Mouse (Mus musculus): ENCODE measurements at regions not wholly inside any gene's neighbourhood (a gene's known extent, or its start where the extent isn't known, plus 50 kb on each side); places are given as distances from the start of the nearest gene placed in this dataset.
A peak's percentile ranks its signal among the peaks of the same experiment; 100 is the strongest.

GRCm38 (mm10) chr15:7650705-7651104, 159.9 kb upstream of the Gdnf start:
- 63% methylated on average over 3 of the region's 3 CpGs for WGBS
- ATAC-seq (replicated peaks; ENCODE audit: low FRiP score) = no peak

GRCm38 (mm10) chr15:7663888-7664287, 146.8 kb upstream of the Gdnf start:
- Histone ChIP-seq H3K27ac (no peak overlapping the region), H3K27me3 (no peaks in the 10 kb centered on the region), H3K9ac (no peak overlapping the region), H3K4me2 (no peak overlapping the region), H3K36me3 (no peaks in the 10 kb centered on the region), H3K9me3 (replicated peaks) (no peaks in the 10 kb centered on the region), H3K4me1 (no peaks in the 10 kb centered on the region), H3K4me3 (replicated peaks) (no peak overlapping the region)
- no peak for ATAC-seq (replicated peaks; ENCODE audit: low FRiP score)
- WGBS = 72% methylated on average over 2 of the region's 2 CpGs

More at GRCm38 (mm10) chr15:7650705-7651104, 159.9 kb upstream of the Gdnf start:
- Histone ChIP-seq H3K27ac (no peak overlapping the region), H3K4me3 (replicated peaks) (no peak overlapping the region), H3K4me1 (no peaks in the 10 kb centered on the region), H3K9me3 (replicated peaks) (no peaks in the 10 kb centered on the region), H3K4me2 (no peak overlapping the region), H3K36me3 (no peaks in the 10 kb centered on the region), H3K9ac (no peak overlapping the region), H3K27me3 (no peaks in the 10 kb centered on the region)

DNA sequence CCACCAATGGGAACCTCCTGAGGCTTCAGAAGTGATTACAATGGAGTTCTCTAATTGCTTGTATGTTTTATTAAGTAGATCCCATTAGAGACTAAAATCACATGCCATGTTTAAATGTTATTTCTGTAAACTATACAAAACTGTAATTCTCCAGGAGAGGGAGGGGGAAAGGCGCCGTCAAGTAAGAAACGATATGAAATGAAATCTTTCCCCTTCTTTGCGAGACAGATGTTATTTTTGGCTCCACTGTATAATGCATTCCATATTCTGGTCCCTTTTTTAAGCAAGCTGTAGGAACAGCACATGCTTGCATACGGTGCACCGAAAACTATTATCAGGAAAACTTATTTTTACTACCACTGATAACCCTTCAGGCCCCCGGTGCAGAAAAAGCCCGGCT, 141.0 kb upstream of the Gdnf start:
- H3K36me3 ChIP-seq = no peaks in the 10 kb centered on the region
- H3K4me1 ChIP-seq = no peaks in the 10 kb centered on the region
- no peak for ATAC-seq (replicated peaks; ENCODE audit: low FRiP score)
- 64% methylated on average over 8 of the region's 8 CpGs for WGBS
- H3K4me2 ChIP-seq = no peak overlapping the region
- no peak overlapping the region for H3K4me3 ChIP-seq (replicated peaks)
- no peak overlapping the region for H3K27ac ChIP-seq
- no peak overlapping the region for H3K9ac ChIP-seq
- no peaks in the 10 kb centered on the region for H3K27me3 ChIP-seq
- H3K9me3 ChIP-seq (replicated peaks) = no peaks in the 10 kb centered on the region

DNA sequence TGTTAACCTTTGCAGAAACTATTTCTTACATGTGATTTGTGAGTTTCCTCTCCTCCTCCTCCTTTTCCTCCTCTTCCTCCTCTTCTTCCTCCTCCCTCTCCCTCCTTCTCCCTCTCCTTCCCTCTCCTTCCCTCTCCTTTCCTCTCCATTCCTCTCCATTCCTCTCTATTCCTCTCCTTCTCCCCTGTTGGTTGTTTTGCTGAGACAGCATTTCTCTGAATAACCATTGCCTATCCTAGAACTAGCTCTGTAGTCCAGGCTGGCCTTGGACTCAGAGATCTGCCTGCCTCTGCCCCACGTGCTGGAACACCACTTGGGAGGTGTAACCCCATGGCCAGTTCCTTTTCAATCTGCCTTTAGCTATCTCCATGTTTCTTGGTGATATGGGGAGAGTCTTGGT, 133.7 kb upstream of the Gdnf start:
- WGBS = 74% methylated on average over 1 of the region's 1 CpGs

GRCm38 (mm10) chr15:7678711-7679110, 131.9 kb upstream of the Gdnf start:
- no peak overlapping the region for H3K9ac ChIP-seq
- 0 out of 2 replicates have a peak, but pooled peaks cover 6% of the 10 kb centered on the region for H3K4me1 ChIP-seq
- H3K27ac ChIP-seq = no peak overlapping the region
- WGBS = 94% methylated on average over 8 of the region's 8 CpGs
- no peak for ATAC-seq (replicated peaks; ENCODE audit: low FRiP score)
- no peak overlapping the region for H3K4me2 ChIP-seq
- no peaks in the 10 kb centered on the region for H3K9me3 ChIP-seq (replicated peaks)
- no peak overlapping the region for H3K4me3 ChIP-seq (replicated peaks)
- H3K27me3 ChIP-seq = no peaks in the 10 kb centered on the region
- no peaks in the 10 kb centered on the region for H3K36me3 ChIP-seq

More for the DNA sequence above, 133.7 kb upstream of the Gdnf start:
- Histone ChIP-seq H3K27me3 (no peaks in the 10 kb centered on the region), H3K36me3 (no peaks in the 10 kb centered on the region), H3K4me2 (no peak overlapping the region), H3K27ac (no peak overlapping the region), H3K4me1 (no peaks in the 10 kb centered on the region), H3K9ac (no peak overlapping the region), H3K4me3 (replicated peaks) (no peak overlapping the region), H3K9me3 (replicated peaks) (no peaks in the 10 kb centered on the region)
- no peak for ATAC-seq (replicated peaks; ENCODE audit: low FRiP score)

- Histone ChIP-seq H3K36me3 (no peaks in the 10 kb centered on the region), H3K9me3 (replicated peaks) (no peaks in the 10 kb centered on the region), H3K4me2 (no peak overlapping the region), H3K27me3 (no peaks in the 10 kb centered on the region), H3K4me1 (0 out of 2 replicates have a peak, but pooled peaks cover 6% of the 10 kb centered on the region), H3K27ac (no peak overlapping the region), H3K4me3 (replicated peaks) (no peak overlapping the region), H3K9ac (no peak overlapping the region)
- WGBS = 76% methylated on average over 4 of the region's 4 CpGs
- ATAC-seq (replicated peaks; ENCODE audit: low FRiP score) = no peak
These were observed 129.6 kb upstream of the Gdnf start for GRCm38 (mm10) chr15:7681011-7681410.

- ATAC-seq (replicated peaks; ENCODE audit: low FRiP score) = peak; percentile 79
- Histone ChIP-seq H3K27ac (no peak overlapping the region), H3K4me3 (replicated peaks) (no peak overlapping the region), H3K4me1 (0 out of 2 replicates have a peak, but pooled peaks cover 6% of the 10 kb centered on the region), H3K27me3 (no peaks in the 10 kb centered on the region), H3K9me3 (replicated peaks) (no peaks in the 10 kb centered on the region), H3K36me3 (no peaks in the 10 kb centered on the region), H3K4me2 (no peak overlapping the region), H3K9ac (no peak overlapping the region)
- 29% methylated on average over 8 of the region's 8 CpGs for WGBS
These were observed 127.2 kb upstream of the Gdnf start for GRCm38 (mm10) chr15:7683235-7683974.

DNA sequence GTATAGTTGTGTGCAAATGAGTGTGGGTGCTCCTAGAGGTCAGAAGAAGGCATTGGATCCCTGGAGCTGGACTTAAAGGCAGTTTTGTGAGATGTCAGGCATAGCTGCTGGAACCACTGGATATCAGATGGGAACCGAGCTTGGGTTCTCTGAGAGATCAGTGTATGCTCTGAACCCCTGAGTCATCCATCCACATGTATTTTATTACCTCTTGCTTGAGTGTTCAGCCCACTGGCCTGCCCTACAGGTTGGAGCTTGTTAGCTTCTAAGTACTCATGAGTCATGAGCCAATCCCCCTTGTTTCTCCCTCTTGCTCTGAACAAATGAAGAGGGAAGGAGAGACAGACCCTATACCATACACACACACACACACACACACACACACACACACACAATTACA, 119.4 kb upstream of the Gdnf start:
- H3K4me1 ChIP-seq = no peaks in the 10 kb centered on the region
- WGBS = 80% methylated on average over 1 of the region's 1 CpGs
- H3K9ac ChIP-seq = no peak overlapping the region
- no peak overlapping the region for H3K4me2 ChIP-seq
- no peak overlapping the region for H3K27ac ChIP-seq
- ATAC-seq (replicated peaks; ENCODE audit: low FRiP score) = no peak
- no peaks in the 10 kb centered on the region for H3K27me3 ChIP-seq
- no peaks in the 10 kb centered on the region for H3K9me3 ChIP-seq (replicated peaks)
- no peak overlapping the region for H3K4me3 ChIP-seq (replicated peaks)
- H3K36me3 ChIP-seq = no peaks in the 10 kb centered on the region

- no peak overlapping the region for H3K9ac ChIP-seq
- H3K4me2 ChIP-seq = no peak overlapping the region
- ATAC-seq (replicated peaks; ENCODE audit: low FRiP score) = no peak
- no peaks in the 10 kb centered on the region for H3K27me3 ChIP-seq
- H3K9me3 ChIP-seq (replicated peaks) = no peaks in the 10 kb centered on the region
- no peak overlapping the region for H3K27ac ChIP-seq
- H3K36me3 ChIP-seq = no peaks in the 10 kb centered on the region
- H3K4me1 ChIP-seq = no peaks in the 10 kb centered on the region
- 59% methylated on average over 3 of the region's 3 CpGs for WGBS
- no peak overlapping the region for H3K4me3 ChIP-seq (replicated peaks)
These were observed 118.5 kb upstream of the Gdnf start for GRCm38 (mm10) chr15:7692096-7692495.

DNA sequence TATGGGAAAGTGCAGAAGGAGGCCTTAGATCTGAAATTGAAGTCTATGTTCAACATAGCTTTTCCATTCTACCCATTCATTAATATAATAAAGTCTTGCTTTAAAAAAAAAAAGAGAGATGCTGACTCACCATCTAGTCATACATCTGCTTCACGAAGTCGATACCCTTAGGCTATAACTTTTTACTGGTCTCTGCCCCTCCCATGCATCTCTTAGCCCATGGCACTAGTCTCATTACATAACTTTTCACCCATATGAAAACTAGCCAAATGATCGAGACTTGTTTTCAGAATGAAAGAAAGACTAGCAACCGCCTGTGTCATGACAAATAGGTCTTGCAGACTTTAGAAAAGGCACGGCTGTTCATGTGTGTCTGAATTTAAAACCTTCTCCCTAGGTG, 116.6 kb upstream of the Gdnf start:
- Histone ChIP-seq H3K9me3 (replicated peaks) (no peaks in the 10 kb centered on the region), H3K4me2 (no peak overlapping the region), H3K9ac (no peak overlapping the region), H3K4me1 (peaks cover 7% of the 10 kb centered on the region; the same call in 1 of the 2 replicates), H3K4me3 (replicated peaks) (no peak overlapping the region), H3K27me3 (no peaks in the 10 kb centered on the region), H3K27ac (no peak overlapping the region), H3K36me3 (no peaks in the 10 kb centered on the region)
- 87% methylated on average over 5 of the region's 5 CpGs for whole genome bisulfite sequencing
- ATAC-seq (replicated peaks; ENCODE audit: low FRiP score) = no peak

GRCm38 (mm10) chr15:7697724-7698123, 112.9 kb upstream of the Gdnf start:
- ATAC-seq (replicated peaks; ENCODE audit: low FRiP score) = peak; percentile 83
- H3K4me3 ChIP-seq (replicated peaks) = no peak overlapping the region
- 16% methylated on average over 3 of the region's 3 CpGs for WGBS
- no peak overlapping the region for H3K4me2 ChIP-seq
- H3K36me3 ChIP-seq = no peaks in the 10 kb centered on the region
- H3K27ac ChIP-seq = no peak overlapping the region
- no peak overlapping the region for H3K9ac ChIP-seq
- peaks cover 7% of the 10 kb centered on the region; the same call in 1 of the 2 replicates for H3K4me1 ChIP-seq
- no peaks in the 10 kb centered on the region for H3K27me3 ChIP-seq
- no peaks in the 10 kb centered on the region for H3K9me3 ChIP-seq (replicated peaks)

GRCm38 (mm10) chr15:7708836-7709235, 101.8 kb upstream of the Gdnf start:
- Histone ChIP-seq H3K27me3 (no peaks in the 10 kb centered on the region), H3K36me3 (no peaks in the 10 kb centered on the region), H3K9me3 (replicated peaks) (no peaks in the 10 kb centered on the region), H3K27ac (no peak overlapping the region), H3K9ac (no peak overlapping the region), H3K4me2 (no peak overlapping the region), H3K4me1 (no peaks in the 10 kb centered on the region), H3K4me3 (replicated peaks) (no peak overlapping the region)
- ATAC-seq (replicated peaks; ENCODE audit: low FRiP score) = no peak
- 87% methylated on average over 5 of the region's 5 CpGs for WGBS

GRCm38 (mm10) chr15:7714641-7715040, 96.0 kb upstream of the Gdnf start:
- Histone ChIP-seq H3K27ac (no peak overlapping the region), H3K4me3 (replicated peaks) (no peak overlapping the region), H3K9me3 (replicated peaks) (no peaks in the 10 kb centered on the region), H3K36me3 (no peaks in the 10 kb centered on the region), H3K27me3 (no peaks in the 10 kb centered on the region), H3K4me1 (no peaks in the 10 kb centered on the region), H3K9ac (no peak overlapping the region), H3K4me2 (no peak overlapping the region)
- WGBS = 81% methylated on average over 1 of the region's 1 CpGs
- ATAC-seq (replicated peaks; ENCODE audit: low FRiP score) = no peak
